Mouse (Mus musculus) embryonic fibroblast, embryonic 13.5 days (primary cell): ENCODE data around the gene Uhrf1bp1.

Experiments
- CTCF ChIP-seq: IDR thresholded peaks from 2 replicates; pipeline ENCODE4 v1.5.1; 2011; ENCODE audit warnings: mild to moderate bottlenecking, control low read depth, low read length, moderate library complexity, borderline replicate concordance; ENCODE audit not compliant: insufficient read depth
- POLR2A ChIP-seq: IDR thresholded peaks from 2 replicates; pipeline ENCODE4 v1.6.1; 2011; ENCODE audit warnings: low read depth, mild to moderate bottlenecking, control low read depth, low read length, moderate library complexity

DNA sequence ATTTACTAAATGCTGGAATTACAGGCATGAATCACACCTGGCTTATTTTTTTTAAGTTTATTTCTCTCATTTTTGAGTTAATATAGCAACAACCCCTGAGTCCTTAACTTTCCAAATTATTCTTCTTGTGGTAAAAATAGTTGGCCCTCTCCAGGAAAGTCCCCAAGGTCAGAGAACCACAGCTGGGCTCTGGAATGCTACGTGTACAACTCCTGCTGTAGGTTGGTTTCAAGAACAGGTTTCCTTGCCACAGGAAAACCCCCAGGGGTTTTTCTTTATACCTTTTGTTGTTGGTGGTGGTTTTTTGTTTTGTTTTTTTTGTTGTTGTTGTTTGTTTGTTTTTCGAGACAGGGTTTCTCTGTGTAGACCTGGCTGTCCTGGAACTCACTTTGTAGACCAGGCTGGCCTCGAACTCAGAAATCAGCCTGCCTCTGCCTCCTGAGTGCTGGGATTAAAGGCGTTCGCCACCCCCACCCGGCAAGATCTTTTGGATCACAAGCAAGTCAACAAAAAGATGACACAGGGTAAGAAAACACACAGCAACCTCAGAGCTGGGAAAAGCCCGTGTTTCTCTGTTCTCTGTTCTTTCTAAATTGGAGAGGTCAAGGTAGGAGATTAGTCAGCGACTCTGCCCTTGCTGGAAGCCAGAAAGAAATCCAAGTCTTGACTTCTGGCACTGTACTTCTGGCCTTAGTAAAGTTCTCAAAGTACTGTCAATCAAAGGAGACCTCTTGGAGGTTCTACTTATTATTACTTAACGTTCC, 32.9 kb upstream of the Uhrf1bp1 start:
- TF ChIP-seq CTCF (no peak), POLR2A (no peak)
